Mouse (Mus musculus): ENCODE data around the gene Mab21l2.

DNA sequence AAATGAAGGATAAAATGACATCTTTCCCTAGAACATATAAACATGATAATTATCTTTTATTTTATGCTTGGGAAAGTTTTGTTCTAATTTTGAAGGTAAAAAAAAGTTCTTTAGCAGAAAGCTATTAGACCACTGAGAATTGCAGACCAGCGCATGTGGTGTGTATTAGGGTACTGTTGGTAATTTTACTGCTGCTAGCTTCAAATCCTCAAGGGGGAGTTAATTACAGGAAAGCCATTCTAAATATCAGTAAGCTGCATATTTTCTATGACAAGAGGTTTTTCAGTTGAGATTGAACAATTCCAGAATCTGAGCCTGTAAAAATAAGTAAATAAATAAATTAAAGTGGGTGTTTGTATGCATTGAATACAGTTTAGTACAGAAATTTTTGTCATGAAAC lies 11.7 kb downstream of the Mab21l2 start:
- TF ChIP-seq CTCF (IDR thresholded peaks at IDR 0.05; ENCODE audit: extremely low read depth, insufficient read depth, low read length) (no peak), POLR2A (IDR thresholded peaks at IDR 0.05; ENCODE audit: extremely low read depth, insufficient read depth, low read length) (no peak)

All from cortical plate, adult 2 months (tissue).